Mouse (Mus musculus): Measurements from ENCODE around the gene Tbc1d7.

- TF ChIP-seq CTCF (IDR thresholded peaks at IDR 0.05; ENCODE audit: low read depth, low read length) (no peak), POLR2AphosphoS5 (IDR thresholded peaks at IDR 0.05; ENCODE audit: insufficient replicate concordance, low read depth, low read length) (no peak), GATA1 (IDR thresholded peaks at IDR 0.05; ENCODE audit: borderline replicate concordance, low read length) (no peak), TAL1 (conservative IDR thresholded peaks at IDR 0.05; ENCODE audit: low read depth, low read length) (no peak), GATA2 (IDR thresholded peaks at IDR 0.05; ENCODE audit: borderline replicate concordance, low read depth, low read length) (no peak)
Measured at GRCm38 (mm10) chr13:43200473-43200872, 29.2 kb upstream of the Tbc1d7 start.

All from G1E (cell line).